Mouse (Mus musculus): Measurements from ENCODE around the gene Xylt1. TPM values are rescaled to one million over a fixed set of nuclear protein-coding genes. Genes with fewer than 3 reads are reported as not detected.

Gene Xylt1
- total RNA-seq, 2 experiments from 2014 or later: 54.7 to 66.3 TPM

DNA sequence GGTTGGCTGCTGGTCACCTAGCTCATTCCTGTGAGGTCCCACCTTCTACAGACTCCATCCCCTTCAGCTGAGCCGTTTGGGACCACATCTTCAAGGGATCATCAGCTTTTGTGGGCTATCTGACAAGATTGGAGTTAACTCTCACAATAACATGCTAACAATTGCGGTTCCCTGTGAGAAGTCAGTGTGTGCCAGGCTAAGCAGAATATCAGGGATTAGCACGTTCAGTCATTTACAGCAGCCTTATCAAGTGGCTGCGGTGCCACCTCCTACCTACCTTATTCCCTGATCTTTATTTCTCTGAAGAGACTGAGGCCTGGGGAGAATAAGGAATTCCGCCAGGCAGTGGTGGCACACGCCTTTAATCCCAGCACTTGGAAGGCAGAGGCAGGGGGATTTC is 13.6 kb downstream of the Xylt1 start:
- no peak for DNase-seq (ENCODE audit: low spot score in 2 of 2)

DNA sequence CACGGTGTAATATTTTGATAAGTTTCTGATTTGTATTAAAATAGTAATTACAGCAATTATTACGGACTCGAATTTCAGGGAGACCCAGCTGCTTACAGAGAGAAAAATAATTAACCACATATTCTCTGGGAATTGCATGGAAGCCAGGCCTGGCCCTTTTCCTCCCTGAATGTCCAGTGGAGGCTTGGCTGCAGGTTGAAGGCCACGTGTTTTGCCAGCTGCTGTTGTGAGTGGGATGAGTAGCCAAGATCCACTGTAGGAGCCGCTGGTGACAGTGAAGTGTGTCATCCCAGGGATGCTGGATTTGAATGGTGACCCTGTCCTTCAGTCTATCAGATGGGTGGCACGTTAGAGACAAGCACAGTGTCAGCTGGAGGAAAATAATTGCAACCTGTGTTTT is 14.7 kb downstream of the Xylt1 start:
- no peak for DNase-seq (ENCODE audit: low spot score in 2 of 2)

DNA sequence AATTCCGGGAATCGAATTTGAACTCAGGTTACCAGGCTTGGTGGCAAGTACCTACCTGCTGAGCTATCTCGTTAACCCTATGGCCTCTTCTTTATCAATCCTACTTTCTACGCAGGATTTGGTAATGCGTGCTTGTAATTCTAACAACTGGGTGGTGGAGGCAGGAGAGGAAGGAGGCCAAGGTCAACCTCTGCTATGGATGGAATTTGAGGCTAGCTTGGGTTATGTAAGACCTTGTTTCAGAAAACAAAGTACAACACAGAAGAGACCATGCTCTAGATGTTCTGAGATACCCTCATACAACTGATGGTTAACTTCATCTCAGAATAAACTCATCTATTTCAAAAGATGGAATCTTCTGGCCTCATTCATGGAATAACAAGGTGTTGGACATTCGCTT is 17.1 kb downstream of the Xylt1 start:
- DNase-seq (ENCODE audit: low spot score in 2 of 2): no peak

DNA sequence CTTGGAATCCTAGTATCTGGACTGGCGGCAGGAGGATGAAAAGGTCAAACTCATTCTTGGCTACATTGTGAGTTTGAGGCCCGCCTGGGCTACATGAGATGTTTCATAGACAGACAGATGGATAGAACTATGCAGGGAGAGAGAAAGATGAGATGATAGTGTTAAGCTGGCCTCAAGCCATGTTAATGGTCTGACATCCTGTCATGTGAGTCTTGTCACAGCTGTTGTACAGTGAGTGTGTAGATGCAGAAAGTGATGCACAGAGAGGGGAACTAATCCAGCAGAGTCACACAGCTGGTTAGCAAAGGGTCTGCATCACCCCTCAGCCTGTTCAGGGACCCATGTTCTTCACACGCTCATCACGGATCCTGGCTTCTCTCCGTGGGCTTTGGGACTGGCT is 19.2 kb downstream of the Xylt1 start:
- no peak for DNase-seq (ENCODE audit: low spot score in 2 of 2)

DNA sequence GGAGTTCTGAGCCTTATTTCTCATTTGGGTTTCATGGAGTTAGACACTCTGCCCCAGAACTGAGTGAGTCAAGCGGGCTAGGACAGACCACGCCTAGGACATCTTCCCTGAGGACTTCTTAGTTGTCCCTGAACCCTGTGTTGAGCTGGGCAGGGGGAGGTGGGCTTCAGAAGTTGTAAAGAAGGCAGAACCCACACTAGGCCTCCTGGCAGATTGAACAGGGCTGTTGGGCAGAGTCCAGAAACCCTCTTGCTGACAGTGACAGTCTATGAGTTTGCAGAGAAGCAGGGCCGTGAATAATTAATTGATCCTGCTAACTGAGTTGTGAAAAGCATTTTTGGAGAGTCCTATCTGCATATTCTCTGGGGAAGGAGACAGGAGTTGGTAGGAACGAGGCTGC is 20.8 kb downstream of the Xylt1 start:
- DNase-seq (ENCODE audit: low spot score in 2 of 2): no peak

DNA sequence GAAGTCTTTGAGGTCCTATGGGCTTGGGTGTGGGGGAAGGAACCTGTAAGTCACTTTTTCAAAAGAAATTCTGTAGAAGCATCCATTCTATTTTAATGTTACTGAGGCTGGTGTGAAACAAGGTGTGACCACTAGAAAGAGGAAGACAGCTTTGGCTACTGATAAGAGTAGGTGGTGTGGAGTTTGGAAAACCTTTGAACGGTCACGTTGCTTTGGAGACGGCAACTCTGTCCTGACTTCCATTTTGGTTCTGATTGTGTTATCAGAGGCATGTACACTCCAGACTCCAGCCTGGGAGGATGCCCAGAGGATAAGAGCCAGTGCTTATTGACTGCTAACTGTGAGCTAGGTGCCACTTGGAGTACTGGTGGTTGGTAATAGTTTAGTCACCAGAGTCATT is 25.6 kb downstream of the Xylt1 start:
- no peak for DNase-seq (ENCODE audit: low spot score in 2 of 2)

DNA sequence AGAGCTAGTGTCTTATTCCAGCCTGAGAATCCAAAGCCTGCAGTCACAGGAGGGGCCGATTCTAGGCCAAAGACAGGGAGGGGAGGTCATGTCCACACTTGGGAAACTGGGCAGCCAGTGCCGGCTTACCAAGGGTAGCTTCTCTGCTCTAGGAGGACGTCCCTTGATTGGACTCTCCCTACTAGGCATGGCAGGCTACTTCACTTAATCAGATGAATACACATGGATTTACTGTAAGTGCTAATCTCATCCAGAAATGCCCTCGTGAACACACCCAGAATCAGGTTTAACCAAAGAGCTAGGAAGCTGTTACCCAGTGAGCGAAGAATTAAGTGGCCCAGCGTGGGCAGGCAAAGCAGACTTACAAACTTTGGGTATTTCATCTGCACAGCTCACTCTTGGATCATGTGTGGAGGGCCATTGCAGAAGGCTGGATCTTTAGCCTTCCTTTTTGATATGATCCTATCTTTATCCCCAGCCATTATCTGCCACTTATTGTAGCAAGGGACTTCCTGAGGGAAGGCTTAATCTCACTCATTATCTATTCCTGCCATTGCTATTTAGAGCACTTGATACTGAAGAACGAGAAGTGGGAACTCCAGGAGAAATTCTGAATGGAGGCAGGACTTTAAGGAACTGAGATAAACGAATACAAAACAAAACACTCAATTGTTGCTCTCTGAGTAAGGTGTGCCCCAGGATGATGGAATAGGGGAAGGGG is 28.6 kb downstream of the Xylt1 start:
- no peak for DNase-seq (ENCODE audit: low spot score in 2 of 2)

DNA sequence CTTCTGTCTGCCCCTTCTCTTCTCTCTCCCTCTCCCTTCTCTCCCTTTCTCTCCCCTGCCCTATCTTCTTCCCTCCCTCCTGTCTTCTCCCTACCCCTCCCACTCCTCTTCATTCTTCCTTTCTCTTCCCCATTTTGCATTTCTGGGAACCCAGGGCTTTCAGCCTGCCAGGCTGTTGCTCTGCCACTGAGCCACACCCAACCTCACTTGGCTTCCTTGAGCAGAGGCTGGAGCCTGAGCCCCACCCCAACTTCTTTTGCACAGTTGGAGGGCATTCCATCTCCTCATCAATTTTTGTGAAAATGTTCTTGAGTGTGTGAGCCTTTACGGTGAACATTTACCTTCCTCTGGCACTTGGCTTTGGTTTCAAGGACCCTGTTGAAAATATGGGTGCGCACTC is 31.1 kb downstream of the Xylt1 start:
- DNase-seq (ENCODE audit: low spot score in 2 of 2): no peak

DNA sequence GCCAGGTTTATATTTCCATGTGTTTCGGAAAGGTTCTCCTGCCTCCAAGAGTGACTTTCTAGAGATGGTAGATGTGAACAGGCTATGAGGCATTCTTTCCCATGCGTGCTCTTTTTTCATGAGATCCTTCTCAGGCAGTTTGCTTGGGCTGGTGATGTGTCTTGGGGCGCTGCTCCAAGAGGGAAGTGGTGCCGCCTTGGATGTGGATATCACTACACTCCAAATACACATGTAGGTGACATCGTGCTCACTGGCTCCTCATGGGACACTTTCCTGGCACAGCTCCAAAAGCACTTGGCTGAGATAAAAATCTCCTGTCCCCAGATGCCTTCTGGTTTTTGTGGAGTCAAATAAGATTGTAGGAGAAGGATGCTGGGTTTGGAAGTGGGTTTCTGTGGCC is 31.6 kb downstream of the Xylt1 start:
- DNase-seq (ENCODE audit: low spot score in 2 of 2): no peak

DNA sequence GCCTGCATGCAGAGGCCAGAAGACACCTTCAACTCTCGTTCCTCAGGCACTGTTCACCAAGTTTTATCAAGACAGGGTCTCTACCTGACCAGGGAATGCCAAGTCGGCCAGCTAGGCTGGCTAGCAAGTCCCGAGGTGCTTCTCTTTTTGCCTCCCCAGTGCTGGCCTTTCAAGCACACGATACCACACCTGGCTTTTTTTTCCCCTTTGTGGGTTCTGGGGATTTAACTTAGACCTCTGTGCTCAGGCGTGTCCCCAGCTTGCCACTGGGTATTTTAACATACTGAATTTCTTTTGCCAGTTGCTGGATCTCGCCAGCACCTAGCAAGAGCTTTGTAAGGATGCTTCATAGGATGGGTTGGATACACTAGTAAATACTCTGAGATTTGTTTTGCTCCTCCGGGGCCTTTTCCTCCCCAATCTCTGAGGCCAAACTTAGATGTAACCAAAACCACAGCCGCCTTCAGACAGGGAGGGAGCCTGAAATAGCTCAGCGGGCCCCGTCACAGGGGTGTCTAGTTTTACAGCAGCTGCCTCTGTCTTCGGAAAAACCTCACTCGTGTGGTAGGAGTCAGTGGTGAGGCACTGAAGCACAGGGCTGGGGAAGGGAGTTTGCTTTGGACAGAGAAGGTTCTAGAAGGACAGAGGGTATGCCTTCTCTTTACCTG is 33.7 kb downstream of the Xylt1 start:
- DNase-seq (ENCODE audit: low spot score in 2 of 2): no peak

DNA sequence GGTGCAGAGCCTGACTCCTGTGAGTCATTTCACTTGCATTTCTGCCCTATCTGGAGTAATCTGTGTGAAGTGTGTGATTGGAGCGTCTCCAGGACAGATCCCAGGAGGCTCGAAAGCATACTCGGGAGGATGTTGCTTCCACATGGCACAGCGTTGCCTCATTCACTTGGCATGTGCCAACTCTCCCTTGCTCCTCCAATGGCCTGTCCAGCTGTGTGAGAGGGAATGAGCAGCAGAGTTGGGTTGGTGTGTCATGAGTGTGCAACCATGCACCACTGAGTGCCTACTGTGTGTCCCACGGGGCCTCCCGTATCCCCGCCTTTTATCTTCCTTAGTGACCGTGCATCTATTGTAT is 34.2 kb downstream of the Xylt1 start:
- no peak for DNase-seq (ENCODE audit: low spot score in 2 of 2)

DNA sequence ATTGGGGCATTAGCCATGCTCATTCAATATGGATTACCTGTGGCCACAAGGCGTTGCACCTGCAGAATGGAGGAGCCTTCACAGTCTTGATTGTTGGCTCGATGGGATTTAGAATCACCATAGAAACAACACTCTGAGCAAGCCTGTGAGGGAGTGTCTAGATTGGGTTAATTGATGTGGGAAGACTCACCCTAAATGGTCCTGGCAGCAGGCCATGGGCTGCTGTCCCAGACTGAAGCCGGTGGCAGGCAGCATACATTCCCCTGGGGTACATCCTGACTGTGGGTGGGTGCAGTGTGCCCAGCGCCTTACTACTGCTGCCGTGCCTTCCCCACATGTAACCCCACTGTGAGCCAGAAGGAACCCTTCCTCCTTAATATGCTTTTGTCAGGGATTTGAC is 38.3 kb downstream of the Xylt1 start:
- DNase-seq (ENCODE audit: low spot score in 2 of 2): no peak

DNA sequence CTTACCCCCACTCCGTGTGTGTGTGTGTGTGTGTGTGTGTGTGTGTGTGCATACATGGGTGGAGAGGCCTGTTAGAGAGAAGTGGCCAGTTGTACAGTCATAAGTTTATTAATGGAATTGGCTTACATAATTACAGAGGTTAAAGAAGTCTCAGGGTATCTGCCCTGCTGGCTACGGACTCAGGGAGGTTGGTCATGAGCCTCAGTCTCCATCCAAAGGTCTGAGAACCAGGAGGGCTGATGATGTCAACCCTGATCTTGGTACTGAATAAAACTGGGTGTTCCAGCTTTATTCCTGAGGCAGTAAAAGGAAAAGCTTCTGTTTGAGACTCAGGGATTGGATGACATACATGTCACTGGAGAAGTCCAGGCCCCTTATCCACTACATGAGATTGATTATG is 39.1 kb downstream of the Xylt1 start:
- DNase-seq (ENCODE audit: low spot score in 2 of 2): no peak

DNA sequence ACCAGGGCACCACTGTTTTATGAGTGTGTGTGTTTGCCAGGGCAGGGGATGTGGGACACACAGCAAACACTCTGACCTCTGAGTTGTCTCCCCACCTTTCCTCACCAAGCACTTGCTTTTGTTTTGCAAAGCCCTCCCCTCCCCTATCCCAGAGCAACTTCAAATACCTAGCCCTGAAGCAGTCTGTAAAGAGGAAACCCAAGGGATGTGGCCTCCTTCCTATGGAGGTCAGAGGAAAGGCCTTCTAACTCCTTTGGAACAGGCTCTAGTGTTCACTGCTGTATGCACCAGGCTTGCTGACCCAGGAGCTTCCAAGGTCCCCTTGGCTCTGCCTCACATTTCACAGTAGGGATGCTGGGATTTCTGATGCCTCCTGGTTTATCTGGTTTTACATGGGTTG is 39.5 kb downstream of the Xylt1 start:
- DNase-seq (ENCODE audit: low spot score in 2 of 2): no peak

DNA sequence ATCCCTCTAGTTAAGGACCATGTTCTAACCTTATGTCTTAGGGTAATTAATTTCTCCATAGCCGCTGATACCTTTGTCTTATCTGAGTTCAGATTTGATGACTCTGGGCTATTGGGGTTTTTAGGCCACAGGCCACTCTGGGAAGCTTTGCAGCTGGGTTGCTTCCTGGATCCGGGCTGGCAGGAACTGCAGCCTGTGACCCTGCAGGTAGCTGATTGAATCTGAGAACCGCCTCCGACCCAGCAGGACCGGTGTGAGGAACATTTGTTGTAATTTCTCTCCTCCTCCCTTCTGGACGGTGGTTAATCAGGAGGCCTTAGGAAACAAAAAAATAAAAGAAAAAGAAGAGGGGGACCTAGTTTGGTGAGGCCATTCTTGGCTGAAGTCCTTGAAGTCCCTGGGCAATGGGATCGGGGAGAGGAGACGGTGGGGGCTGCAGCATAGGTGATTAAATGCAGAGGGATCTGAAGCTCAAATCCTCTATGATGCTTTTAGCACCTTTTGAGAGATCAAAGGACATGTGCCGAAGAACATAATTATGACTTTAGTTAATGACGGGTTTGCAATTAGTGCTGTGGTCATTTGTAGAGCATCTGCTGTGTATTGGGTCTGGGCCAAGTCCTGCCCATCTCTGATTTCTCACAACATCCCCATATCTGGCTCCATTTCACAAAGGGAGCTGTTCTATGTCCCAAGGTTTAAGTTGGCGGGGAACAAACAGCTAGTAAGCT is 40.2 kb downstream of the Xylt1 start:
- DNase-seq (ENCODE audit: low spot score in 2 of 2): no peak

DNA sequence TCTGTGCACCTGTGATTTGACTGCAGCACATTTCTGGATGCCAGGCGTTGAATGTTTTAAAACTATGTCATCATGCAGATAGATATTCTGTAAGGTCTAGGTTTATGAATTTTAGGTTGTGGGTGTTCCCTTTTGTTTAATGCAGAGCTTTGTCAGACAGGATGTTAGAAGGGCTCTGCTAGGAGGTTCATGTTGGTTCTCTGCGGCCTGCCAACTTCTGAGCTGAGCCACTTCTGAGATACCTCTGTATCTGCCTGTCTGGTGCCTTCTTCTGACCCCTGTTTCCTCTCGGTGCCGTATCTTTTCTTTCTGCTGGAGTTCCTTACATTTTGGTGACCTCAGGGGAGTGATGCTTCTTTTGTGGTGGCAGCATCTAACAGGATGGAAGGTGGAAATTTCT is 44.1 kb downstream of the Xylt1 start:
- DNase-seq (ENCODE audit: low spot score in 2 of 2): no peak

DNA sequence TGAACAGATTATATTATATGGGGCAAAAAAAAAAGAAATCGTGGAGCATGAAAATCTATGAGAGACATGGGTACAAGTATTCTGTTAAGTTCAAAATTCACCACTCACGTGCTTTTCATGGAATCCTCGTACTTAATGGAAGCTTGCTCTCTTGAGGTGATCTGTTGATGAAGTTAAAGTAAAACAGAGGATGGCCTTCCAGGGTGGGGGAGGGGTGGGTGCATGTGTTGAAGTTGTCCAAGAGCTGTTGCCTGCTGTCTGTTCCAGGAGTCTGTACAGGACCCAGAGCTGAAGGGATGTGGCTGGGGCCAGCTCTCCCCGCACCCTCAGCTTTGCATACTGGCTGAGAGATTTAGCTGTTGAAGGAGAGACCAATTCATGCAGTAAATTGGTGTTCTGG is 45.6 kb downstream of the Xylt1 start:
- DNase-seq (ENCODE audit: low spot score in 2 of 2): no peak

DNA sequence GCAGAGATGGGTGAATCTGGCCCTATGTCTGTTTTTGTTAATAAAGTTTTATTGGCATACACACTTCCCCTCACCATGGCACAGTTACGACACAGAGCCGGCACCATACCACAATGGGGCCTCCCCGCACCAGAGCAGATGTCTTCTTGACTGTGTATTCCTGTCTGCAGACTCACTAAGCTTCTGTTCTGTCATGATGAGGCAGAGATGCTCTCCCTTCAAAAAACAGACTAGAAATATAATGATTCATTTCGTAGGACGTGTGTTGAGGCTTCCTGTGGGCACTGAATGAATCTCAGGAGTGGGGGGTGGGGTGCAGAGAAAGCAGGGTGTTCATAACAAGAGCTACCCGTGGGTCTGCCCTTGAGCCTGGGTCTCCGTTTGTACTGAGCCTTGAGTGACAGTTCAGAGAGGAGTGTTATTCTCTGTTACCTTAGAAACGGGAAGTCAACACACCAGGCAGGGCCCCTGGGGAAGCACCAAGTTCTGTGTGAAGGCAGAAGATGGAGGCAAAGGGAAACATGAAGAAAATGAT is 48.0 kb downstream of the Xylt1 start:
- peak in 1 of 2 experiments; percentile 22 for DNase-seq (ENCODE audit: low spot score in 2 of 2)

DNA sequence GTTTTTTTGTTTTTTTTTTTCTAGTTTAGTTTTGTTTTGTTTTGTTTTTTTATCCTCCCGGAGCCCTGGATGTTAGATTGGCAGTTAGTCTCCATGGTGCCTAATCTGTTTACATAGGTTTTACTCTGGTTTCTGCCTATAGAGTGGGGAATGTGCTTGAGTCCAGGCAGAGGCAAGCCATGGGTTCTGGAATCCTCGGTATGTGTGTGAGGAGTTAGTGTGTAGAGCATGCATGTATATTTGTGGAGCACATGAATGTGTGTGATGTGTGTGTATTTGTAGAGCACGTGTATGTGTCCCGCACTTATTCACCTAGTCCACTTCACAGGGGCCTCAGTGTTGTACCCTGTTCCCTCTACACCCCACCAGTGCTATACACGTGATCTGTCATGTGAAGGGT is 48.7 kb downstream of the Xylt1 start:
- DNase-seq (ENCODE audit: low spot score in 2 of 2): no peak

DNA sequence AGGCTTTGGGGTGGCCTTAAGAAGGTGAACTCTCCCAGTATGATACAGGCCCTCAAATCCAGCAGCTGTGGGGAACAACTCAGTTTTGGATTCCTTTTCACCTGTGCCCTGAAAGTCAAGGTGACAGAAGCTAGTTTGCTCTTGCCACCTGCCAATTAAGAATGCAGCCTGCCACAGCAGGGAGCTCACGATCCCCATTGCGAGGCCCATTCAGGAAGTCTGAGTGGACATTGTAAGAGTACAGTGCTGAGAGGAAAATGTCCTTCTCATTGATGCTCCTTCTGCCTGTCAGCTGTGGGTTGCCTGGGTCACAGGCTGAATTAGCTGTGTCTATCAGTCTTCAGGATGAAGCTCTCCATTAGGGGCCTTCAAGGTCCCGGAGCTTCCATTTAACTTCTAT is 49.1 kb downstream of the Xylt1 start:
- DNase-seq (ENCODE audit: low spot score in 2 of 2): no peak

DNA sequence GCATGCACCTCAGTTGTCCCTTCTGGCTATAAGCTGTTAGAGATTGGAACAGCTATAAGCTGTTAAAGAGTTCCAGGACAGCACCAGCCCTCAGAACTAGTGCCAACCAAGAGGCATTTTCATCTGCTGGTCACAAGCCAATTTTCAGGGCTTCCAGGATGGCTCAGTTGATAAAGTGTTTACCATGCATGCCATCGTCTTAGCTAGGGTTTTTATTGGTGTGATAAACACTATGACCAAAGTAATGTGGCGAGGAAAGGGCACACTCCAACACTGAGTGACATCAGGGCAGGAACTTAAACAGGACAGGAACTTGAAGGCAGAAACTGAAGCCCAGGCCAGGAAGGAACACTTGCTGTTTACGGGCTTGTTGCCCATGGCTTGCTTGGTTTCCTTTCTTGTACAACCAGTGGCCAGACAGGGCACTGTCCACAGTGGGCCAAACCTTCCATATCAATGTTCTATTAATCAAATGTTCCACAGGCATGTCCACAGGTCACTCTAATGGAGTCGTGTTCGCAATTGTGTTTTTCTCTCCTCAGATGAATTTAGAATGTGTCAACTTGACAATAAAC is 49.7 kb downstream of the Xylt1 start:
- no peak for DNase-seq (ENCODE audit: low spot score in 2 of 2)

DNA sequence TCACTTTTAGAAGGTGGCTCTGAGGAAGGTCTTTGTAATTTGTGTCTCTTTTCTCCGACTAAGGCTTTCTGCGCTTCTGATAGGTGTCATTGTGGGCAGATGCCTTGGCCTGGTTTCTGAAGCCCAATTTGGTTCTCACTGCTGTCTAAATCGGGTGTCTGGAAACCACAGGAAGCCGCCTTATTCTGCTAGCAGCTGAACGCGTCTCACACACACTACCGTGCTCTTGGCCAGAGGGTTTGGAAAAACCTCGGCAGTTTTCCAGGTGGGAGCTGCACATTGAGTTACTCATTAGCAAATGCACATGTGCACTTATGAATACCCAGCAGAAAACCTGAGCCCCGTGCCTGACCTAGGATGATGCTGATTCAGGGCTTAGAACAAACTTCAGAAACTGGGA is 52.9 kb downstream of the Xylt1 start:
- peak; percentile 36 to 52 for DNase-seq (ENCODE audit: low spot score in 2 of 2)
